Mouse (Mus musculus) heart, embryonic 11.5 days (tissue): Measurements from ENCODE around the gene Ap2m1. TPM values are rescaled to one million over a fixed set of nuclear protein-coding genes. Genes with fewer than 3 reads are reported as not detected.

Source experiments
- ATAC-seq: fragments of 200-750 bp; cut with Nextera tagmentation; replicated peaks from 2 replicates; pipeline ENCODE4 v1.8.0; 2017; ENCODE audit warnings: moderate library complexity; ENCODE audit not compliant: insufficient number of reproducible peaks, low FRiP score, low TSS enrichment
- H3K27ac ChIP-seq: fragments of 300-500 bp; sonication (generic); 2 replicates; pipeline ENCODE4 v1.5.1; 2014; ENCODE audit warnings: mild to moderate bottlenecking, low read depth, low read length
- H3K27me3 ChIP-seq: fragments of 300-500 bp; sonication (generic); 2 replicates; pipeline ENCODE4 v1.6.1; 2014; ENCODE audit warnings: mild to moderate bottlenecking, low read length, mixed read lengths; ENCODE audit not compliant: control insufficient read depth, insufficient read depth
- H3K36me3 ChIP-seq: fragments of 300-500 bp; sonication (generic); 2 replicates; pipeline ENCODE4 v1.6.1; 2014; ENCODE audit warnings: mild to moderate bottlenecking, low read length, moderate library complexity, mixed read lengths; ENCODE audit not compliant: control insufficient read depth, insufficient read depth
- H3K4me1 ChIP-seq: fragments of 300-500 bp; sonication (generic); 2 replicates; pipeline ENCODE4 v1.6.1; 2014; ENCODE audit warnings: low read length; ENCODE audit not compliant: control insufficient read depth, insufficient read depth
- H3K4me2 ChIP-seq: fragments of 300-500 bp; sonication (generic); 2 replicates; pipeline ENCODE4 v1.6.1; 2014; ENCODE audit warnings: mild to moderate bottlenecking, moderate library complexity
- H3K4me3 ChIP-seq: fragments of 300-500 bp; sonication (generic); 2 replicates; pipeline ENCODE4 v1.5.1; 2014; ENCODE audit warnings: low read depth, low read length
- H3K9ac ChIP-seq: fragments of 300-500 bp; sonication (generic); 2 replicates; pipeline ENCODE4 v1.6.1; 2014; ENCODE audit warnings: mild to moderate bottlenecking, low read depth, low read length, moderate library complexity
- H3K9me3 ChIP-seq: fragments of 300-500 bp; sonication (generic); replicated peaks from 2 replicates; pipeline ENCODE4 v1.6.1; 2016; ENCODE audit warnings: low read length; ENCODE audit not compliant: control insufficient read depth
- WGBS: fragments of 180-500 bp; shearing (Covaris S2); extraction: QIAGEN DNeasy Blood & Tissue Kit; methylation state at CpG from one replicate; pipeline ENCODE4 v1.1.7; 2014; ENCODE audit not compliant: insufficient replicate concordance; 5-methylcytosine and 5-hydroxymethylcytosine counted together
- polyA plus RNA-seq: library from polyadenylated mRNA; unstranded; fragments of >200 nt; fragmentation: Nextera tagmentation; extraction: Ambion mirVana; gene quantifications from 2 replicates; pipeline ENCODE4 v1.2.1, GENCODE M21; 2014

The Ap2m1 gene
- polyA plus RNA-seq, 1 experiment from 2014 or later = 490 TPM

DNA sequence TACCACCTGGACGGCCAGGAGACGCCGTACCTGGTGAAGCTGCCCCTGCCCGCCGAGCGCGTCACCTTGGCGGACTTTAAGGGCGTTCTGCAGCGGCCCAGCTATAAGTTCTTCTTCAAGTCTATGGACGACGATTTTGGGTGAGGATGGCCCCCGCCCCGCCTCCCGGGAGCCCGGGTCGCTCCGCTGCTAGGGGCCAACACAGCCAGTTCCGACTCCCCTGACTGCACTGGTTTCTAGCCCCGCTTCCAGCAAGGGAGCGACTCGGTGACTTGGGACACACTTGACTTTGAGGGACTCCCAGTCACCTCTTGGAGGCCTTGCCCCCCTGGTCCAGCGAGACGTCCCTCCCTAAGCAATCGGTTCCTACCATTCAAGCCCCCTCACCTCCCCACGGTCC lies 18.1 kb upstream of the Ap2m1 start:
- Histone ChIP-seq H3K4me1 (peaks cover 14% of the 10 kb centered on the region), H3K27ac (peak overlapping the region; percentile 88), H3K27me3 (no peaks in the 10 kb centered on the region), H3K4me2 (peak overlapping the region; percentile 83), H3K9me3 (no peaks in the 10 kb centered on the region), H3K9ac (peak overlapping the region; percentile 99), H3K36me3 (peaks cover 13% of the 10 kb centered on the region; the same call in 1 of the 2 replicates), H3K4me3 (peak overlapping the region; percentile 95)
- ATAC-seq = peak; percentile 19
- 1% methylated on average over 26 of the region's 26 CpGs for WGBS

DNA sequence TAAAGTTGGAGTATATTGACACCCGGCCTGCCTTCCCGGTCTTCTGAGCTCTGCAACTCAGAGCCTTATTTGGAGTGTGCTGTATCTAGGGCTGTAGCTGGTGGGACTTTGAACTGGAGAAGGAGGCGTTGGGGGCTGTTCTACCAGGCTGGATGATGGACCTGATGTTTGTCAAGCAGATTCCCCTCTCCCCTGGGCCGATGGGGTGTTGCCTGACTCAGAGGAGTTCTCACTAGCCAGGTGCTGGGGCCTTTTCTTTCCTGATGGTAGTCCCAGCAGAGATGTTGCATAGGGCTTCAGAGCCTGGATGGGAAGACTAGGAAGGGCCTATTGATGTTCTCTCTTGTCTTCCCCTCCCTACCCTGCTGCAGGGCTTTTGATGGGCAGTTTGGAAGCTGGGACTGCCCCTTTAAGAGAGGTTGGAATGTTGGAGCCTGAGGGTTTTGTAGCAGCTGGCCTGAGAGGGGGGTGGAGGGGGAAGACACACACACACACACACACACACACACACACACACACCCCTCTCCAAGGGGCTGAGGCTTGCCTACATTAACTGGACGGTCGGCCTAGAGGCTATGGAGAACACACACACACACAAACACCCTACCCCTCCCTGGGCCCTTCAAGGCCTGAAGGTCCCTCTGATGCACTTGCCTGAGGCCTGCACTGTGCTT lies 17.4 kb upstream of the Ap2m1 start:
- H3K4me1 ChIP-seq = peaks cover 14% of the 10 kb centered on the region
- H3K4me2 ChIP-seq = peak overlapping the region; percentile 83
- 5% methylated on average over 6 of the region's 6 CpGs for WGBS
- peak overlapping the region; percentile 95 for H3K4me3 ChIP-seq
- peak overlapping the region; percentile 99 for H3K9ac ChIP-seq
- H3K27me3 ChIP-seq = no peaks in the 10 kb centered on the region
- no peaks in the 10 kb centered on the region for H3K9me3 ChIP-seq
- peak; percentile 35 for ATAC-seq
- peaks cover 13% of the 10 kb centered on the region; the same call in 1 of the 2 replicates for H3K36me3 ChIP-seq
- H3K27ac ChIP-seq = peak overlapping the region; percentile 88

- H3K9me3 ChIP-seq = no peaks in the 10 kb centered on the region
- H3K27ac ChIP-seq = no peak overlapping the region
- H3K4me1 ChIP-seq = peaks cover 4% of the 10 kb centered on the region
- no peak overlapping the region for H3K4me2 ChIP-seq
- no peak for ATAC-seq
- no peak overlapping the region for H3K4me3 ChIP-seq
- 84% methylated on average over 10 of the region's 10 CpGs for WGBS
- H3K27me3 ChIP-seq = no peaks in the 10 kb centered on the region
- no peak overlapping the region for H3K9ac ChIP-seq
- H3K36me3 ChIP-seq = peaks cover 54% of the 10 kb centered on the region
These were observed 11.4 kb upstream of the Ap2m1 start for GRCm38 (mm10) chr16:20523886-20524285.

- Histone ChIP-seq H3K4me1 (no peaks in the 10 kb centered on the region), H3K4me2 (no peak overlapping the region), H3K9me3 (no peaks in the 10 kb centered on the region), H3K36me3 (peaks cover 60% of the 10 kb centered on the region), H3K27ac (no peak overlapping the region), H3K9ac (no peak overlapping the region), H3K4me3 (no peak overlapping the region), H3K27me3 (no peaks in the 10 kb centered on the region)
- no peak for ATAC-seq
- WGBS = 79% methylated on average over 5 of the region's 5 CpGs
These were observed 6.5 kb upstream of the Ap2m1 start for GRCm38 (mm10) chr16:20528779-20529178.

- Histone ChIP-seq H3K27ac (no peak overlapping the region), H3K27me3 (no peaks in the 10 kb centered on the region), H3K4me1 (no peaks in the 10 kb centered on the region), H3K9me3 (no peaks in the 10 kb centered on the region), H3K36me3 (peaks cover 54% of the 10 kb centered on the region), H3K9ac (no peak overlapping the region), H3K4me3 (no peak overlapping the region), H3K4me2 (no peak overlapping the region)
- 93% methylated on average over 1 of the region's 1 CpGs for WGBS
- ATAC-seq = no peak
These were observed 5.9 kb upstream of the Ap2m1 start for GRCm38 (mm10) chr16:20529375-20529774.

DNA sequence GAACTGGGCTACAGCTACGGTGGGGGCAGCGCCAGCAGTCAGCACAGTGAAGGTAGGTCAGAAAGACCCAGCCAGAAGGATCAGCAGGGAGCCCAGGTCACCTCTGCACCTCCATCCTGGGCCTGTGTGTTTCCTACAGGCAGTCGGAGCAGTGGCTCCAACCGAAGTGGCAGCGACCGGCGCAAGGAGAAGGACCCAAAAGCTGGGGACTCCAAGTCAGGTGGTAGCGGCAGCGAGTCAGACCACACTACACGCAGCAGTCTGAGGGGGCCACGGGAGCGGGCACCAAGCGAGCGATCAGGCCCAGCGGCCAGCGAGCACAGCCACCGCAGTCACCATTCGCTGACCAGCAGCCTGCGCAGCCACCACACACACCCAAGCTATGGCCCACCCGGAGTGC lies 4.3 kb upstream of the Ap2m1 start:
- WGBS = 90% methylated on average over 20 of the region's 20 CpGs
- peaks cover 44% of the 10 kb centered on the region for H3K36me3 ChIP-seq

GRCm38 (mm10) chr16:20534617-20535295 lies 522 bp upstream of the Ap2m1 start:
- WGBS = 48% methylated on average over 10 of the region's 10 CpGs
- H3K4me3 ChIP-seq = no peak overlapping the region
- H3K36me3 ChIP-seq = peaks cover 29% of the 10 kb centered on the region

More for the DNA sequence above, 4.3 kb upstream of the Ap2m1 start:
- no peak overlapping the region for H3K9ac ChIP-seq
- ATAC-seq = no peak
- H3K4me1 ChIP-seq = no peaks in the 10 kb centered on the region
- H3K27me3 ChIP-seq = no peaks in the 10 kb centered on the region
- H3K4me3 ChIP-seq = no peak overlapping the region
- H3K9me3 ChIP-seq = no peaks in the 10 kb centered on the region
- no peak overlapping the region for H3K4me2 ChIP-seq
- H3K27ac ChIP-seq = no peak overlapping the region

GRCm38 (mm10) chr16:20536081-20536665 lies 895 bp downstream of the Ap2m1 start:
- 33% methylated on average over 9 of the region's 9 CpGs for WGBS

More at GRCm38 (mm10) chr16:20534617-20535295, 522 bp upstream of the Ap2m1 start:
- no peak for ATAC-seq
- peak overlapping the region; percentile 91; the same call in 1 of the 2 replicates for H3K4me2 ChIP-seq
- no peak overlapping the region for H3K27ac ChIP-seq
- no peak overlapping the region for H3K9ac ChIP-seq
- peaks cover 25% of the 10 kb centered on the region for H3K4me1 ChIP-seq
- no peaks in the 10 kb centered on the region for H3K27me3 ChIP-seq
- no peaks in the 10 kb centered on the region for H3K9me3 ChIP-seq

More at GRCm38 (mm10) chr16:20536081-20536665, 895 bp downstream of the Ap2m1 start:
- Histone ChIP-seq H3K4me1 (peaks cover 25% of the 10 kb centered on the region), H3K9me3 (no peaks in the 10 kb centered on the region), H3K4me3 (peak overlapping the region; percentile 78), H3K36me3 (peaks cover 30% of the 10 kb centered on the region), H3K27me3 (no peaks in the 10 kb centered on the region), H3K4me2 (peak overlapping the region; percentile 91), H3K9ac (peak overlapping the region; percentile 89), H3K27ac (peak overlapping the region; percentile 84)
- ATAC-seq = no peak
